Mouse (Mus musculus) megakaryocyte, adult 5-6 weeks (primary cell): ENCODE data around the gene Itga10. TPM values are rescaled to one million over a fixed set of nuclear protein-coding genes. Genes with fewer than 3 reads are reported as not detected.
A peak's percentile ranks its signal among the peaks of the same experiment; 100 is the strongest.
"Not testable (repeated sequence)": the region's sequence is repeated elsewhere in the genome, so short reads cannot be mapped to it uniquely, and the experiment has no call there.

Source experiments
- ATAC-seq: 2 replicates; pipeline ENCODE4 v1.8.0; 2016; ENCODE audit warnings: mild to moderate bottlenecking, inconsistent platforms; ENCODE audit not compliant: poor library complexity, severe bottlenecking
- total RNA-seq, 2 experiments: library from RNA; stranded (forward) in 1 of 2; stranded (reverse) in 1 of 2; fragments of 153-499, 151-499 nt in 1 of 2; fragments of 221-1000, 200-1000 nt in 1 of 2; gene quantifications; 2 replicates each; pipeline versions ENCODE4 v1.2.3 to v1.2.4; 2015 to 2017

Itga10 gene
- total RNA-seq, 2 experiments from 2014 or later: 0.15 to 0.29 TPM

DNA sequence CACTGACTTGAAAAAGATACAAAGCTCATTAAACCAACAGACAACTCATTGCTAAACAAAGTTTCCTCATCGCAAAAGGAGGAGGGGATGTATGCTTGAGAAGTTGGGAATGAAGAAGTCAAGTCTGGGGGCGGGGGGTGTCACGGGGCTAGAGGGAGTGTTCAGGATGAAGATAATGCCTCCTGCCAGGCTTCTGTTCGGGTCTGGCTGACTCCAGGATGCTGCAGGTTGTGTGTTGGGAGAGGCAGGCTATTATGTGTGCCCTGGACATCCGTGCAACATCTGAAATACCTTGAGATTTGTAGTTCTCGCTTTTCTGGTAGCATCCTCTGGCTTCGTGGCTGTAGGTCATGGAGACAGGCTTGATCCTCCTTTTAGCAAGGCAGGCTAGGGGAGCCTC is 33.1 kb downstream of the Itga10 start:
- ATAC-seq: no peak

DNA sequence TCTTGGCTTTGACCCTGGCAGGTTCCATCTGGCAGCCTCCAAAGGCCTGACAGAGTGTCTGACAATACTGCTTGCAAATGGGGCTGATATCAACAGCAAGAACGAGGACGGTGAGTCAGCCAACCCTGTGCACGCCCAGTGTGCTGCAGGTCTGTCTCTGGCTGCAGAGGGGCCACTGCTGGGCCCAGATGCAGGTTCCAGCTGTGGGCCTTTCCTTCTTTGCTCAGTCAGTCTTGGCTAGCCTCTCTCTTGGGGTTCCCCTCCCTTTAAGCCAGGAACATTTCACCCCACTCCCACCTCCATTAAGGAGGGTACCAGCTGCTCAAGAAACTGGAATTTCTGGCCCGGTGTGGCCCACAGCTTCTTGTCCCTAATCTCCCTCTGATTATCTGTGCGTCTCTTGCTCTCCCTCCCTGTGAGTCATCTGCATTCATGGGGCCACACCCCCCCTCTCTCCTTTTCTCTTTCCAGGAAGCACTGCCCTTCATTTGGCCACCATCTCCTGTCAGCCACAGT is 33.8 kb downstream of the Itga10 start:
- no peak for ATAC-seq

DNA sequence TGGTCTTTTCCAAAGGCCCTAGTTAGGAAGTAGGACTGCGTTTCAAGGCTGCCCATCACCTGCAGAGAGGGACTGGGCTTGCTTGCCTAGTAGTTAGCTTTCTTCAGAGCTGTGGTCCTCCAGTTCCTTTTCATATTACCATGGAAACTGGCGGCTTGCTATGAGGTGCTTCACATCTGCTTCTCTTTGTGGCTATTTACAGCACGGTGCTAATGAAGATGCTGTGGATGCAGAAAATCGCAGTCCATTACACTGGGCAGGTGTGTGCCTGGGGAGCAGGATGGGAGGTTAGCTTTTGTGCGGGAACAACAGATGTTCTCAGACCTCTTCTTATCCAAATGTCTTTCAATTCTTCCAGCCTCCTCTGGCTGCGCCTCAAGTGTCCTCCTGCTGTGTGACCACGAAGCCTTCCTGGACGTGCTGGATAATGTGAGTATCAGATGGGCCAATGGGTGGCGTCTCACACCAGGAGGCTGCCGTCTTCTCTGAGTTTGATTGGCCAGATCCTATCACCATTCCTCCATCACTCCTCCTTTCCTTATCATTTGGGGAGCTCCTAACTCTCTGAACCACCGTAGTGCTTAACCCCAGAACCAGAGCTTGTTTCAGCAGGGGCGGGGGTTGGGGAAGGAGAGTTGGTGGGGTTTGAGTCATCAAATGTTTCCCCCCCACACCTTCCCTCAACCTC is 35.0 kb downstream of the Itga10 start:
- no peak for ATAC-seq

DNA sequence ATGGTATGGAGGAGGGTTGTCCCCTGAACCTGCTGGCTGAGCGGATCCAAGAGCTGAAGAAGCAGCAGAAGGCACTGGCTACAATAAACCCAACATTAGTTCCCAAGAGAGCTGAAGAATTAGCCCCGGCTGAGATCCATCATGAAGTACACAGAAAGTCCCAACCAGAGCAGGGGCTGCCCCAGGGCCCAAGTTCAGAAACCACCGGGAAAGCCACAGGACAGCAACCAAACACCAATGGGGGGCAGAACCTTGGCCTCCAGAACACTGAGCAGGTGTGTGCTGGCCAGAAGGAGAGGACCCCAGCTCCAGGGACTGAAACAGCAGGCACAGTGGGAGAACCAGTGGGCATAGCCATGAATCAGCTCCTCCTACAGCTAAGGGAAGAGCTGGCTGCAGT is 38.1 kb downstream of the Itga10 start:
- ATAC-seq: no peak

DNA sequence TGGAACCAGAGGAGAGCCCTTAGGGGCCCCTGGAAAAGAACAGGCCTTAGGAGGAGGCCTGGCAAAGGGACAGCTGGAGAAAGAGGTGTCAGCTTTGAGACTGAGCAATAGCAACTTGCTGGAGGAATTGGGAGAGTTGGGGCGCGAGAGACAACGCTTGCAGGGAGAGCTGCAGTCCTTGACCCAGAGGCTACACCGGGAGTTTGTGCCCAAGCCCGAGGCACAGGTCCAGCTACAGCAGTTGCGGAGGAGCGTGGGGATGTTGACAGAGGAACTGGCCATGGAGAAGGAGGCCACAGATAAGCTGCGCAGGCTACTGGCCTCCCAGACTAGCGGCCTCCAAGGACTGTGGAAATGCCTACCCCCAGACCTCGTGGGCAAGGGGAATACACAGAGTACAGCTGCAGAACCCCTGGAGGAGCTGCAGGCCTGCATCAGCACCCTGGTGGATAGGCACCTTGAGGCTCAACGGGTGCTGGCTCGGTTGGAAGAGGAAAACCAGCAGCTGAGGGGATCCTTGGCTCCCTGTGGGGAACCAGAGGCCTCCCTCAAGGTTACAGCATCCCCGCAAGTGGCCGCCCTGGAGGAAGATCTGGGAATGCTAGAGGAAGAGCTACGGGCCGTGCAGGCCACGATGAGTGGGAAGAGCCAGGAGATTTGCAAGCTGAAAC is 38.9 kb downstream of the Itga10 start:
- no peak for ATAC-seq

DNA sequence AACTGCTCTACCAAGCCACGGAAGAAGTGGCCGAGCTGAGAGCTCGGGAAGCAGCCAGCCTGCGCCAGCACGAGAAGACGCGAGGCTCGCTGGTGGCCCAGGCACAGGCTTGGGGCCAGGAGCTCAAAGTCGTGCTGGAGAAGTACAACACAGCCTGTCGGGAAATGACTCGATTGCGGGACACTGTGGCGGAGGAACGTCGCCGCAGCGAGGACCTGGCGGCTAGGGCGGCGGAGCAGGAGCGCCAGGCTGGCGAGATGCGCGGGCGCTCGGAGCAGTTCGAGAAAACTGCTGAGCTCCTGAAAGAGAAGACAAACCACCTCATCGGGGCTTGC is 39.4 kb downstream of the Itga10 start:
- ATAC-seq: no peak

DNA sequence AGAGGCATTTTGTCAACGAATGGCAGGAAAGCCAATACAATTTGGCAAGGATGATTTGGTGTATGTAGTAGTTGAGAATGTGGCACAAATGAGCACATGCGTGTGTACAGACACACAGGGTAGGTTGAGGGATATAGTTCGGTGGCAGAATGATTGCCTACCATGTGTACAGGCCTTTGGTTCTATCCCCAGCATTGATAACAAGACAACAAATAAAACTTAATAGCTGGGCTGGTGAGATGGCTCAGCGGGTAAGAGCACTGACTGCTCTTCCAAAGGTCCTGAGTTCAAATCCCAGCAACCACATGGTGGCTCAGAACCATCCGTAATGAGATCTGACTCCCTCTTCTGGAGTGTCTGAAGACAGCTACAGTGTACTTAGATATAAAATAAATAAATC is 40.7 kb downstream of the Itga10 start:
- ATAC-seq: not testable (repeated sequence)

DNA sequence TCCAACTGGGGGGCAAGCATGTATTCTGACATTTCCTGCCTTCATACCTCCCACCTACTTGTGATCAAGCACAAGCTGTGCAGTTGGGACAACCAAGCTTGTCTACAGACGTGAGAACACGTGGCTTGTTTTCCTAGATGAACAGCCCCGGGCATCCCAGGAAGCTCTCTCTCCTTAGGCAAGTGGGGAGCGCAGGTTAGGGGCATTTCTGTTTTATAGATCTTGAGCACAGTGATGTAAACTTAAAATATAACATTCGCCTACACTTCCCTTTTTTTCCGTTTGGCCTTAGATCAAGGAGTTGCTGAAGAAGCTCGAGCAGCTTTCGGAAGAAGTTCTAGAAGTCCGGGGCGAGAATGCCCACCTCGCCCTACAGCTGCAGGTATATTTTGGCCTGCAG is 43.5 kb downstream of the Itga10 start:
- no peak for ATAC-seq

DNA sequence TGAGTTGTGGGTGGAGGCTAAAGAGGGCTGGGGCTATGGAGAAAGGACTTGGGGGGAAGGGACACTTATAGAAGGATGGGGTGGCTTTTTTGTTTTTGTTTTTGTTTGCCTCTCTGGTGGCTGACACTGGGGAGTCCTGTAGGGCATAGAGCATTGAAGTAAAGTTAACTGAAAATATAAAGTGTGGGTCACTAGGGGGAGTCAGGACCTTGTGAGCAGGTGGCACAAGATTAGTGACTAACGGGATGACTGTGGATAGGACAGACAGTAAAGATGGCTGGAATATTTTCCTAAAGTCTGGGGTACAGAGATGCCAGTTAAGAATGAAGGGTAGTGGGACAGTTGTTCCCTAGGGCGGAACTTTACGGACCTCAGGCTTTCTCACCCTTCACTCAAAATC is 44.9 kb downstream of the Itga10 start:
- ATAC-seq: peak; percentile 56

DNA sequence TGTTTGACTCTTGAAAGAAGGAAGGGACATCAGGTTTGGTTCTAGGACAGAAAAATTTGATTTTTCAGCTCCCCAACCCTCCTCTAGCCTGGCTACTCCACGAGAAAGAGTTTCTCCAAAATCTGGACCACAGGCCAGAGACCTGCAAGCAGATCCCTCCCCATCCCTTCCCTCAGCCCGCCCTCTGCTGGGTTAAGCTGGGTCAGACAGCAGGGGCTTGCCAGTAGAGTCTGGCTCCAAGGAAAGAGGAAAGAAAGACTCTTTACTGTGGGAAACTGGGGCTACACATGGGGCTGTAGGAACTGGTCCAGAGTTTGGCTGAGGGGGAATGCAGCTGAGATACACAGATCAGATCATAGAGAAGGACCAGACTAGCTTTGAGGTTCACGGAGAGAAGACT is 47.1 kb downstream of the Itga10 start:
- no peak for ATAC-seq

DNA sequence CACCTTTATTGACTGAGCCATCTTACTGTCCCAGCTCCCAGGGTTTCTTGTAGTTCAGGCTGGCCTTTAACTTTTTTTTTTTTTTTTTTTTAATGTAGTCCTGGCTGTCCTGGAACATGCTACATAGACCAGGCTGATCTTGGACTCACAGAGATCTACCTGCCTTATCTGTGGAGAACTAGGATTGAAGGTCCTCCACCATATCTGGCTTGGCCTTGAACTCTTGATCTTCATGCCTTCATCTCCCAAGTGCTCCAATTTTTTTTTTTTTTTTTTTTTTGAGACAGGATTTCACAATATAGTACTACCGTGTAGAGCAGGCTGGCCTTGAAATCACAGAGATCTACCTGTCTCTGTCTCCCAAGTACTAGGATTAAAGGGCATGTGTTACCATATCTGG is 48.2 kb downstream of the Itga10 start:
- ATAC-seq: no peak

DNA sequence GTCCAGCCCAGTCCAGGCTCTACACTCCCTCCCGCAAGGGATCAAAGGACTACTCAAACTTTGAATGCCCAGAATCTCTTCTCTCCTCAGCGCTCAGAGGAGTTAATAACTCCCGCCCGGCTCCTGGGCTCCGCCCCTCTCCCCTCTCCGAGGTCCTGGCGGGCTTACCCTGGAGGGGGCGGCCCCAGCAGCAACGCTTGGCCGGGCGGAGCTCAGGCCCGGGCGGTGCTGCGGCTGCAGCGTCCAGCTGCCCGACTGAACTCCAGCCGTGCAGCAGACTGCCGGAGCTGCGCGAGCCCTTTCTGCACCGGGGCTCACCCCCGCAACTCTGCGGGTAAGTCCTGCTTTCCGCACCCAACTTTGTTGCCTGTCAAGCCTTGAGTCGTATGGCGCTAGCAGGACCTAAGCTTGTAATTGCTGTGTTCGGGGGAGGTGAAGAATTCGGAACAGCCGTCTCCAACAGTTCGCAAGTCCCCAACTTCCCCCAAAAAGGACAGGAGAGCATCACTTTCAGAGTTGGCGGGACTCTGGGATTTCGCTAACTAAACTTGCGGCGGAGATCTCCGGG is 50.9 kb downstream of the Itga10 start, which contains the start of gene Pias3:
Pias3 (plus strand) TSS at position 187 of the 568 bp plus-strand sequence.
- peak; percentile 81 for ATAC-seq

DNA sequence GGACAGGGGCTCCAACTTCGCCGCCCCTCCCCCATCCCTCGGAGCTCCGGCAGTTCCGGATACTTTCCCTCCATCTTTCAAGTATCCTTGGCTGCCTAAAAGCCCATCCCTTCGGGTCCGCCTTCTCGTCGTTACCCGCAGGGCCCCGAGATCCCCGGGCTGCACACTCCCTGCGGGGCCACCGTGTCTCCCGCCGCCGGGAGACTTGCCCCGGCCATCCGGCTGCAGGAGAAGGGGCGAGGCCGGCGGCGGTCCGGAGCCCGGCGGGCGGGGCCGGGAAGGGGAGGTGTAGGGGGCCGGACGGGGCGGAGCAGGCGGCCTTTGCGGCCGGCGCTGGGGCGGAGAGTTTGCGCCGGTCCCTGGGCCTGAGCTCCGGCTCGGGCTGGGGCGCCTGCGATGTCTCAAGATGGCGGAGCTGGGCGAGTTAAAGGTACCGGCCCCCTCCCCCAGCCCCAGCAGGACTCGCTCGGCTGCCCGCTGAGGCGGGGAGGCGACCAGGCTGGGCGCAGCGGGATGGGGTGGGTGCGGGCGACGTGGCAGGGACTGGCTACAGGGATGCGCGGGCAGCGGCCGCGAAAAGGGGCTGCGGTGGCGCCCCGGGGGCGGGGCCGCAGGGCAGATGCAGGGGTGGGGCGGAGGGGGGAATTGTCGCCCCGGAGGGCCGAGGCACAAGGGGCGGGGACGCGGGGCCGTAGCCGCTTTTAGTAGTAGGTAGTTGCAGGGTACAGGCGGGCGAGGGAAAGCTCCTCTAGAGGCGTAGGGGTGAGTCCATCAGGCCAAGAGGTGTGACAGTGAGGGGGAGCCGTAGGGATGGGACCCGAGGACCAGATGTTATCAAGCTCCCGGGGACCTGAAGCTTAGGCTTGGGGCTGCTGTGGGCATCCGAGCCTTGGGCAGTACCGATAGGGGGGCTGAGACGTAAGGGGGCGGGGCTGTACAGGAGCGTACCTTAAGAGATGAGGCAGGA is 51.7 kb downstream of the Itga10 start:
- peak; percentile 87 for ATAC-seq

DNA sequence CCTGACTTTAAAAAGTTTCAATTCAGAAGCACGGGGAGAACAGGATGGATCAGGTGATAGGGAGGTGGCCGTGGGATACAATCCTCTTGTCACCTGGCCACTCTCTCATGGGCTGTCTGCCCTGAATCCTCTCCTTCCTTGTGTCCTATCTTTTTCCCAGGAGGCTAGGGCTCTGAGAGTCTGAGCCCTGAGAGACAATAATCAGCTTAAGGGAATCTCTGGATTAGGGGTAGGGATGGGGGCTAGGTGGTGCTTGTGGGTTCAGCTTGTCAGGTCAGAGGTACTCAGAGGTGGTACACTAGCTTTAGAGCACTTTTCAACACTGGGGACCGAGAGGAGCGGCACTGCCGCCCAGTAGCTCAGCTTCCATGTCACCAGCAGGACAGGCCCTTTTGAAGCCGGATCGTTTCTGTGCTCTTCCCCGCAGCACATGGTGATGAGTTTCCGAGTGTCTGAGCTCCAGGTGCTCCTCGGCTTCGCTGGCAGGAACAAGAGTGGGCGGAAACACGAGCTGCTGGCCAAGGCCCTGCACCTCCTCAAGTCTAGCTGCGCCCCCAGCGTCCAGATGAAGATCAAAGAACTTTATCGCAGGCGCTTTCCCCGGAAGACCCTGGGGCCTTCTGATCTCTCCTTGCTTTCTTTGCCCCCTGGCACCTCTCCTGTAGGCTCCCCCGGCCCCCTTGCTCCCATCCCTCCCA is 53.8 kb downstream of the Itga10 start:
- ATAC-seq: no peak

DNA sequence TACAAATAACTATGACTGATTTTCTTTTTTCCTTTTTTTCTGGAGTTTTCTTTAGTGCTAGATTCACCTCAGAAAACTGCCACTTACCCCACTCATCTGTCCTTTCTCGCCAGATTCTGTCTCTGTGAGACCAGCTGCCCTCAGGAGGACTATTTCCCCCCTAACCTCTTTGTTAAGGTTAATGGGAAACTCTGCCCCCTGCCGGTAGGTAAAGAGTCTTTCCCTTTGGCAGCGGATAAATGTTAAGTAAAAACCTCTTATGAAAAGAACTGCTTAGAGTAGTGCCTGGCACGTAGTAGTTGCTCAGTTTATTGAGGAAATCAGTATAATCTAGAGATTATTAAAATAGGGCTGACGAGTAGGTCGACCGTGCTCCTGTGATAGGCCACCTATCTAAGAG is 55.0 kb downstream of the Itga10 start:
- no peak for ATAC-seq

DNA sequence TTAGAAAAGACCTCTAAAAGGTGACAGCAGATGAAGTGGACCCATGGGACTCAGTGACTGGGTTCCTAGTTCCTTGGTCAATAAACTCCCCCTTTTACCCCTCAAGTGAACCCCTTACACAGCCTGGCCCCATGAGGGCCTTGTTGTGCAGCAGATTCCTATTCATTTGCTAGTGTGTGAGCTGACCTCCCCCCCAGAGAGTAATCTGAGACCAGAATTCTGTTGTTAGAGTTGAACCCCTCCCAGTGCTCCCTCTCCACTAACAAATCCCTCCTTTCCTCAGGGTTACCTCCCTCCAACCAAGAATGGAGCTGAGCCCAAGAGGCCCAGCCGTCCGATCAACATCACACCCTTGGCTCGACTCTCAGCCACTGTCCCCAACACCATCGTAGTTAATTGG is 55.6 kb downstream of the Itga10 start:
- no peak for ATAC-seq

DNA sequence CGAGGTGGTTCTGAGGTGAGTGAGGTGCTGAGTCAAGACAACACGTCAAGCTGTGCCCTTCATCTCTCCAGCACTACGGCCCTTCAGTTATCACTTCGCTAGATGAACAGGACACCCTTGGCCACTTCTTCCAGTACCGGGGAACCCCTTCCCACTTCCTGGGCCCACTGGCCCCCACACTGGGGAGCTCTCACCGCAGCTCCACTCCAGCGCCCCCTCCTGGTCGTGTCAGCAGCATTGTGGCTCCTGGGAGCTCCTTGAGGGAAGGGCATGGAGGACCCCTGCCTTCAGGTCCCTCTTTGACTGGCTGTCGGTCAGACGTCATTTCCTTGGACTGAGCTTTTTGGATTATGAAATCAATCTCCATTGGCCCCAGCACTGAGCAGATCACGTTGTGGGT is 59.4 kb downstream of the Itga10 start:
- ATAC-seq: no peak

DNA sequence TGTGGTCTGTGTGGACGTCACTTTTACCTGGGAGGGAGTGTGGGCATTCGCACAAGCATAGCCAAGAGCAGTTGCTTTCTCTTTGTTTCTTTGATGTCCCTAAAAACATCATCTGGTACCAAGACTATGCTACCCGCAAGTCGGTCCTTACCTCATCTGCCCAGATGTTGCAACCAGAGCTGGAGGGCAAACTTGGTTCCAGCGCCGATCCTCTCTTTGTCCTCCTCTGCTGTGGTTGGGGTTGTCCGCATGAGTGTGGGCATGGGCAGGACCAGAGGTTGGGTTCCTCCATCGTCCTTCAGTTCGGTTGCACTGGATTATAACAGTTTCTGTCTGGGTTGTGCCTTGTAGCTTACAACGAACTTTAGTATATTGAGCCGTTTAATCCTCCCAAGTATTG is 60.8 kb downstream of the Itga10 start:
- no peak for ATAC-seq

DNA sequence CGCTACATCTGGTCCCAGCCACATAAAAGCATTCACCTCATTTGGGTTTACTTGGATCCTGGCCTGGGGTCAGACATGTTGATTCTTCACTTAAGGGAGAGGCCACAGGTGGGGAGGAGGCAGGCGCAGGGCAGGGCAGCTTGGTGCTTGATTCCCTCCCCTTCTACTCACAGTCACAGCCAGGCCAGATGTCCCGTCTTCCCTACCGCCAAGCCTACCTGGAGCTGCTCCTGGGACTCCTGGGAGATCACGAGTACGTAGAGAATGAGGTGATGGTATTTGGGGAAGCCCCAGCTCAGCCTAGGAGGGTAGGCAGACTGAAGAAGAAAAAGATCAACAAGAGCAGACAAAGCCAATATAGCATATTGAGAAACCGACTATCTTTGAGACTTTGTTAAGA is 61.6 kb downstream of the Itga10 start:
- no peak for ATAC-seq

DNA sequence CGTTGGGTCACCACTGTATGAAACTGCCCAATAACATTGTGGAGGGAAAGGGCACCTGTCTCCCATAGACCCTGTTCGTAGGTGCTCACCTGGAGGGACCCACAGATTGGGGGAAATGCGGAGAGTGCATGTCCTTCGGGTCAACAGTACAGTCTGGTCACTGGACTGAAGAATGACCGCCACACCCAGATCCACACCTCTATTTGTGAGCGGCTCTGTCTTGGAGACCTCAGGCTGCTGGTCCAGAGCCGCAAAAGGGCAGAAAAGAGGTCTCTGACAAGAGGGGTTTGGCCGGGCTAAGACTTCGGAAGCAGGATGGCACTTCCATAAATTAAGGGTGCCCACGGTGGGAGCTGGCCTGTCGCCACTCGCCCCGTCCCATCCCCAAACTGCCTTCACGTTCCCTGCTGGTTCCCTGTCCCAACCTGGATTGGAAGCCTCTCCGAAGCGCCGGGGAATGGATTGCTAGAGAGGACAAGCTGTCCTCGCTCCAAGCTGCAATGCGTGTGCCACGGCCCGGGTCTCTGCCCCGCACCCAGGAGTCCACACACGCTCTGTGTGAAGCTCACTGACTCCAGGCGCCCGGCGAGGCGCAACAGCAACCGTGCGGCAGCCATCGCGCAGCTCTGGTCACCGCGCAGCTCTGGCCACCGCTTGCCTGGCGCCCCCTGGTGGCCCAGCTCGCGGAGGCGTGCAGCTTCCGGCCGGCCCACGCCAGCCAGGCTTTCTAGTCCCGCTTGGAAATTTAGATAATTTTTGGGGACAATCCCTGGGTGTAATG is 62.7 kb downstream of the Itga10 start, which contains the start of gene Nudt17:
Nudt17 (minus strand) TSS at position 660 of the 781 bp plus-strand sequence.
- ATAC-seq: peak; percentile 99
